Mouse (Mus musculus): ENCODE data around the gene Pbx1.

DNA sequence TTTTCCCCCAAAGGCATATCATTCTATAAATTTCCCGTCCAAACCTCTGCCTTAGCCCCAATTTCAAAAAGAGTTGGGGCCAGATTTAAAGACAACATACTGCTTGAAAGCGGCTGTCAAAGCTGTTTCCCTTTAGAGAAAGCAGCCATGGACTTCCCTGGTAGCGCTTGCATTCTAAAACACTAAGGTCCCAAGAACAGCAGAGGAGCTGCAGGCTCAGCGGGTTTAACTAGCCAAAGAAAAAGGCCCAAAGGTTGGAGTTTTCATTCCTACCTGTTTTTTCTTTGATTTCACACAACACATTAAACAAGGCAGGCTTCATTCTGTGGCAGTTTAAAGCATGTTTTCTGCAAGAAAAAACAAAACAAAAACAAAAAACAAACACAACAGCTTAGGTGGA is 4.5 kb downstream of the Pbx1 start:
- no peak for TF ChIP-seq POLR2A (IDR thresholded peaks at IDR 0.05; ENCODE audit: control insufficient read depth, low read depth, low read length)
- TF ChIP-seq CTCF (IDR thresholded peaks at IDR 0.05; ENCODE audit: control insufficient read depth, insufficient read depth, insufficient replicate concordance, low read depth, low read length): no peak
